Mouse (Mus musculus) midbrain, embryonic 11.5 days (tissue): ENCODE results near the gene Gpr139. TPM values are rescaled to one million over a fixed set of nuclear protein-coding genes. Genes with fewer than 3 reads are reported as not detected.

Experiments
- ATAC-seq: fragments of 200-750 bp; cut with Nextera tagmentation; 2 replicates; pipeline ENCODE4 v1.8.0; 2017; ENCODE audit warnings: moderate TSS enrichment, moderate library complexity; ENCODE audit not compliant: low FRiP score
- DNase-seq: peaks from one replicate; pipeline ENCODE4 v3.0.0; 2015; ENCODE audit warnings: low spot score; ENCODE audit errors: missing footprints
- H3K27ac ChIP-seq: fragments of 300-500 bp; sonication (generic); 2 replicates; pipeline ENCODE4 v1.5.1; 2014; ENCODE audit warnings: low read depth, low read length
- H3K27me3 ChIP-seq: fragments of 300-500 bp; sonication (generic); 2 replicates; pipeline ENCODE4 v1.6.1; 2014; ENCODE audit warnings: mild to moderate bottlenecking, low read length, moderate library complexity, mixed read lengths; ENCODE audit not compliant: control insufficient read depth, insufficient read depth
- H3K36me3 ChIP-seq: fragments of 300-500 bp; sonication (generic); 2 replicates; pipeline ENCODE4 v1.6.1; 2014; ENCODE audit warnings: mild to moderate bottlenecking, low read length, moderate library complexity, mixed read lengths; ENCODE audit not compliant: control insufficient read depth, insufficient read depth
- H3K4me1 ChIP-seq: fragments of 300-500 bp; sonication (generic); 2 replicates; pipeline ENCODE4 v1.6.1; 2014; ENCODE audit warnings: low read length; ENCODE audit not compliant: control insufficient read depth, insufficient read depth
- H3K4me2 ChIP-seq: fragments of 300-500 bp; sonication (generic); 2 replicates; pipeline ENCODE4 v1.6.1; 2014; ENCODE audit warnings: mild to moderate bottlenecking, moderate library complexity
- H3K4me3 ChIP-seq: fragments of 300-500 bp; sonication (generic); 2 replicates; pipeline ENCODE4 v1.5.1; 2014; ENCODE audit warnings: low read depth, low read length
- H3K9ac ChIP-seq: fragments of 300-500 bp; sonication (generic); 2 replicates; pipeline ENCODE4 v1.6.1; 2014; ENCODE audit warnings: low read length
- H3K9me3 ChIP-seq: fragments of 300-500 bp; sonication (generic); 2 replicates; pipeline ENCODE4 v1.6.1; 2016; ENCODE audit warnings: low read length; ENCODE audit not compliant: control insufficient read depth
- WGBS: fragments of 180-500 bp; shearing (Covaris S2); extraction: QIAGEN DNeasy Blood & Tissue Kit; methylation state at CpG from one replicate; pipeline ENCODE4 v1.1.7; 2014; 5-methylcytosine and 5-hydroxymethylcytosine counted together
- polyA plus RNA-seq: library from polyadenylated mRNA; unstranded; fragments of >200 nt; fragmentation: Nextera tagmentation; extraction: Ambion mirVana; gene quantifications from 2 replicates; pipeline ENCODE4 v1.2.1, GENCODE M21; 2014

Gpr139 gene
- polyA plus RNA-seq, 1 experiment from 2014 or later = 3.2 TPM

GRCm38 (mm10) chr7:119111771-119112170 is 72.6 kb downstream of the Gpr139 start:
- no peak overlapping the region for H3K27ac ChIP-seq
- no peaks in the 10 kb centered on the region for H3K27me3 ChIP-seq
- no peak overlapping the region for H3K4me2 ChIP-seq
- WGBS = 74% methylated on average over 8 of the region's 8 CpGs
- no peak overlapping the region for H3K9ac ChIP-seq
- no peaks in the 10 kb centered on the region for H3K36me3 ChIP-seq
- no peak for ATAC-seq
- DNase-seq = peak; percentile 91
- no peaks in the 10 kb centered on the region for H3K4me1 ChIP-seq
- H3K4me3 ChIP-seq = no peak overlapping the region
- H3K9me3 ChIP-seq = no peaks in the 10 kb centered on the region

- Histone ChIP-seq H3K36me3 (no peaks in the 10 kb centered on the region), H3K9ac (no peak overlapping the region), H3K9me3 (no peaks in the 10 kb centered on the region), H3K27me3 (no peaks in the 10 kb centered on the region), H3K27ac (no peak overlapping the region), H3K4me3 (no peak overlapping the region), H3K4me1 (no peaks in the 10 kb centered on the region), H3K4me2 (no peak overlapping the region)
- no peak for ATAC-seq
- WGBS = 89% methylated on average over 4 of the region's 4 CpGs
- no peak for DNase-seq
These were observed 78.5 kb downstream of the Gpr139 start for GRCm38 (mm10) chr7:119105878-119106277.

- DNase-seq (no peak), ATAC-seq (no peak)
- no peak overlapping the region for H3K4me2 ChIP-seq
- WGBS = 88% methylated on average over 3 of the region's 3 CpGs
- H3K36me3 ChIP-seq = no peaks in the 10 kb centered on the region
- H3K9ac ChIP-seq = no peak overlapping the region
- no peak overlapping the region for H3K27ac ChIP-seq
- no peak overlapping the region for H3K4me3 ChIP-seq
- no peaks in the 10 kb centered on the region for H3K4me1 ChIP-seq
- no peaks in the 10 kb centered on the region for H3K27me3 ChIP-seq
- H3K9me3 ChIP-seq = no peaks in the 10 kb centered on the region
These were observed 87.8 kb downstream of the Gpr139 start for GRCm38 (mm10) chr7:119096583-119096982.

Other genes with a start within 250 kb of the Gpr139 start
- 20.0 and 20.1 TPM in 2 replicates for gene Gprc5b, start 189.4 kb downstream of the Gpr139 start, polyA plus RNA-seq